ENCODE assay signal across 13 mouse cellular contexts in genomic region chr9:65464161-65464560, GRCm38 (mm10). TPM values are rescaled to one million over a fixed set of nuclear protein-coding genes. Genes with fewer than 3 reads are reported as not detected.
DNase-seq lines count a peak whose midpoint lies in the region; ATAC-seq and TF ChIP-seq lines count a peak whose summit lies in the region.
"Had no signal": no experiment of that assay in that cellular context is flagged by ENCODE, and none has a peak within 500 bp of the region (broad histone marks: within the 10 kb centered on the region; RNA-seq: fewer than 3 reads in every experiment).

No protein-coding gene starts in this region.

- no peak for ATAC-seq in megakaryocyte, adult 5-6 weeks (ENCODE audit: poor library complexity, severe bottlenecking)
- ATAC-seq: hindbrain, embryonic 16.5 days had no signal

- DNase-seq in left cerebral cortex, postnatal 4 days: peak; percentile 21
- no peak for DNase-seq in left cerebral cortex, adult 2 months (ENCODE audit: extremely low spot score in 1 of 2, low spot score in 2 of 2)
- DNase-seq in MN1 (ENCODE audit: low spot score): peak; percentile 24
- peak; percentile 77 for DNase-seq in adrenal gland, postnatal 10 days
- peak; percentile 71 for DNase-seq in kidney, adult 9 months
- DNase-seq in retina, embryonic 14.5 days (ENCODE audit: low spot score): no peak
- no peak for DNase-seq in cerebellum, adult 8-10 months

- no peak overlapping the region for H3K27ac ChIP-seq in left cerebral cortex, adult 2 months
- H3K27ac ChIP-seq: embryonic facial prominence, embryonic 13.5 days; lung, embryonic 15.5 days had no signal

- intact Hi-C loops in left cerebral cortex, postnatal 4 days (cut with DNase I): no loop called here
- intact Hi-C loops in left cerebral cortex, adult 2 months (cut with DNase I): loop anchor here (5.0 kb wide), 1 partner anchor 118 kb away; the partner anchor contains the start of gene Plekho2

- H3K4me3 ChIP-seq in left cerebral cortex, adult 2 months: no peak overlapping the region
- H3K4me3 ChIP-seq: embryonic facial prominence, embryonic 13.5 days; lung, embryonic 15.5 days had no signal

- no peak for TF ChIP-seq CTCF in left cerebral cortex, adult 2 months (IDR thresholded peaks at IDR 0.05)

RNA-seq across cellular contexts. Expression of gene Spg21, which starts 3.4 kb away (rescaled TPM):
- 10 to 100 TPM; 49.8 to 51.5 TPM for total RNA-seq in left cerebral cortex, postnatal 4 days (2021)
- total RNA-seq in left cerebral cortex, adult 2 months (2021): 10 to 100 TPM; 25.9 to 30.9 TPM
- total RNA-seq in adrenal gland, postnatal 10 days (2021): 10 to 100 TPM; 53.6 to 54.4 TPM
- 80.8 and 81.1 TPM in 2 replicates for total RNA-seq in megakaryocyte, adult 5-6 weeks (2015)
- 90.2 and 107 TPM in 2 replicates for total RNA-seq in megakaryocyte, adult 5-6 weeks (2017)

RNA-seq across cellular contexts. Expression of gene Mtfmt, which starts 28.6 kb away (rescaled TPM):
- total RNA-seq in left cerebral cortex, postnatal 4 days (2021): 10 to 100 TPM; 22.7 to 23.1 TPM
- 10 to 100 TPM; 16.1 to 18.0 TPM for total RNA-seq in left cerebral cortex, adult 2 months (2021)
- total RNA-seq in adrenal gland, postnatal 10 days (2021): 10 to 100 TPM; 11.2 to 14.1 TPM
- 12.2 and 20.5 TPM in 2 replicates for total RNA-seq in megakaryocyte, adult 5-6 weeks (2015)
- total RNA-seq in megakaryocyte, adult 5-6 weeks (2017): 6.7 and 9.5 TPM in 2 replicates

RNA-seq across cellular contexts. Expression of gene Slc51b, which starts 41.4 kb away (rescaled TPM):
- not detected for total RNA-seq in left cerebral cortex, postnatal 4 days (2021)
- not detected for total RNA-seq in left cerebral cortex, adult 2 months (2021)
- under 1 TPM; 0.45 to 0.78 TPM for total RNA-seq in adrenal gland, postnatal 10 days (2021)
- not detected in 2 replicates for total RNA-seq in megakaryocyte, adult 5-6 weeks (2015)
- not detected in 2 replicates for total RNA-seq in megakaryocyte, adult 5-6 weeks (2017)
- total RNA-seq: gastrocnemius, adult 8-10 months; left cerebral cortex, postnatal 10 days had no signal

RNA-seq across cellular contexts. Expression of gene Ankdd1a, which starts 55.8 kb away (rescaled TPM):
- 1 to 10 TPM; 1.3 to 2.1 TPM for total RNA-seq in left cerebral cortex, postnatal 4 days (2021)
- 1 to 10 TPM; 2.7 to 3.5 TPM for total RNA-seq in left cerebral cortex, adult 2 months (2021)
- under 1 TPM in 1 of 2 experiments, not detected in 1; 0.45 TPM for total RNA-seq in adrenal gland, postnatal 10 days (2021)
- total RNA-seq in megakaryocyte, adult 5-6 weeks (2015): not detected in 2 replicates
- 0.08 TPM in 1 of 2 replicates, not detected in the other for total RNA-seq in megakaryocyte, adult 5-6 weeks (2017)
- total RNA-seq: gastrocnemius, adult 8-10 months had no signal

Comparison
In these comparisons a context has a peak if more than half of its experiments do, and no peak if none do; other contexts are left out.
1. DNase-seq: peak in left cerebral cortex, postnatal 4 days (single experiment), MN1 (single experiment), adrenal gland, postnatal 10 days (single experiment) and kidney, adult 9 months (single experiment); none in left cerebral cortex, adult 2 months (0 of 2), retina, embryonic 14.5 days (single experiment) and cerebellum, adult 8-10 months (single experiment).